Mouse (Mus musculus) frontal cortex, postnatal 36 days (tissue): ENCODE results near the gene Tubd1.
A peak's percentile ranks its signal among the peaks of the same experiment; 100 is the strongest.
"Not testable (repeated sequence)": the region's sequence is repeated elsewhere in the genome, so short reads cannot be mapped to it uniquely, and the experiment has no call there.

Experiments used
- DNase-seq, 2 experiments: peaks; one replicate each; pipeline ENCODE4 v3.0.0; 2022; ENCODE audit warnings: low spot score in 2 of 2

Gene Tubd1

DNA sequence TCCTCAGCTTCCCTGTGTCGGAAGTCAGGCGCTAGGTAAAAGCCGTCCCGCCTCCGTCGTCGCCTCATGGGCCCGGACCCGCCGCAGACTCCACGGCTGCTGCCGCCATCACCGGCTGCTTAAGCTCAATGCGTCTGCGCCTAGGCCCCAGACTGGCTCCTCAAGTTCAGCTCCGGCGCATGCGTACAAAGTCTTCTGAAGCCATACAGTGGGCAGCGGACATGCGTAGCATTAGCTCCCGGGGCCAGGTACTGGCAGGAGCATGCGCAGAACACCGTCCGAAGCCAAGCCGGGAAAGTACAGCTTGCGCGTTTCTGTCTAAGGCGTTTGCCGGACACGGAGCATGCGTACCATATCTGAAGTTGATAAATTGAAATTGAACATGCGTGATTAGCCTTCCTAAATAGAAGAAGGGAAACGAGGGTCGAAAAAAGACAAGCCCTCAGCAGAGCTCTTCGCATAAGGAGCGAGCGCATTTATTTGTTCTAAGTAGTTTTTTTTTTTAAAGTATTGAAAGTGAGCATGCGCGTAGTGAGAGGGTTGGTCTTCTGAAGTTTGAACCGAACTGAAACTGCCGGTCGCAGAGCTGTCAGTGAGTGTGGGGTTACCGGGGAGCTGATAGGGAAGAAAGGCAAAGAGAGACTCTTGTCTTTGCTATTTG is at the start of gene Tubd1, which contains the start of gene Rps6kb1:
Gene Tubd1, plus strand, starts transcription at position 353 of the 661 bp plus-strand sequence.
Gene Rps6kb1, minus strand, starts transcription at position 167 of the 661 bp plus-strand sequence.
- DNase-seq: peak; percentile 99

DNA sequence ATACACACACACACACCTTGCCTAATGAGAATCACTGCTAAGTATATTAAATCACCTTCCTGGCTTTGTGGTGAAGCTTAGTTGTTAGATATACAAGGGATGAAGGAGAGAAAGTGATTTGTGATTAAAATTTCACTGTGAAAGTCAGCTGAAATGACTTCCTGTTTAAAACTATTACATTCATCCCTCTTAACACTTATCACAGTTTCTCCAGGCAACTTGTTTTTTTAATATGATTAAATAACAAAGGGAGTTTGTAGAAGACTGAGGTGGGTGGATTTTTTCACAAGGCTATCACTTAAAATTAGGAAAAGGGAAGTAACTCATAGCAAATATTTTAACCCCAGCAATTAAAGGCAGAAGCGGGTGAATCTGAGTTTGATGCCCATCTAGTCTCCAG is 47.4 kb upstream of the Tubd1 start:
- DNase-seq: no peak

DNA sequence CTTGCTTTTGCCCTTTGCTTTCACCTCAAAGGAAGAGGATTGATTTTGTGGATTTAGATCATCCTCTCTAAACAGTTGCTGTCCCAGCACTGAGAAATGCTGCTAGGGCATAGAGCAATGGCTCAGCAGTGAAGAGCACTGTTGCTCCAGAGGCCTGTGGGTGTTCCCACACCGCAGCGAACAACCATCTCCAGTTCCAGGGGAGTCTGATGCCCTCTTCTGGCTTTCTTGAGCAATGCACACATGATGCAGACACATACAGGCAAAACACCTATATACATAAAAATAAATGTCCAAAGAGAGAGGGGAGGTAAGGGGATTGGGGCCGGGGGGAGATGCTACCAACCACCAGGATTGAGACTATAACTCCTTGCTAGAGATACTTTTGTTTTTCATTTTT is 46.9 kb upstream of the Tubd1 start:
- DNase-seq: no peak

DNA sequence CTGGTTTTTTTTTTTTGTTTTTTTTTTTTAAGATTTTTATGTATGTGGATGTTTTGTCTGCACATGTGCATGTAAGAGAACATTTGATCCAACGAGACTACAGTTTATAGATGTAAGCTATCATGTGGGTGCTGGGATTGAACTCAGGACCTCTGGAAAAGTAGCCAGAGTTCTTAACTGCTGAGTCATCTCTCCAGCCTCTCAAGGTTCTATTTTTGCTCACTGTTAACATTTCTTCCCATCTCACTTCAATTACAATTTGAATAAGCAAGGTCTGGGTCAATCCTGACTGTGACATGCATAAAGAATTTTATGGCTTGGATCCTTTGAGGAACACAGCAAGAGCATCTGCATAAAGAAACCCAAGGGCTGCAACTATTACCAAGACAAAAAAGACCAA is 44.0 kb upstream of the Tubd1 start:
- no peak for DNase-seq

DNA sequence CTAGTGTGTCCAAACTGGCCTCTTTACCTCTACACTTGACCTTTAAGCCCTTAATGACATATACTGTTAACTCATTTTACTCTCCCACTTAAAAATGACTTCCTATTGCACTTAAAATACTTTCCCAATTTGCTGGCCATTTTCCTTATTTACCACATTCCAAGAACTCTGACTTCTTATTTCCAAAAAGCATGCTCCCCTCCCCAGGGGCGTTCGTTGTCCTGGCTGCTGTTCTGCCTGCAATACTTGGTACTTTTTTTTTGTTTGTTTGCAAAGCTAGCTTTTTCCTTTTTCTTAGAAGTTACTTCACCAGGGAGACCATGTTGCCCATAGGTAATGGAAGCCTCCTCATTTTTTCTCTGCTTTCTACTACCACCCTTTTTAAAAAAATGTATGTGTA is 41.7 kb upstream of the Tubd1 start:
- DNase-seq: no peak

DNA sequence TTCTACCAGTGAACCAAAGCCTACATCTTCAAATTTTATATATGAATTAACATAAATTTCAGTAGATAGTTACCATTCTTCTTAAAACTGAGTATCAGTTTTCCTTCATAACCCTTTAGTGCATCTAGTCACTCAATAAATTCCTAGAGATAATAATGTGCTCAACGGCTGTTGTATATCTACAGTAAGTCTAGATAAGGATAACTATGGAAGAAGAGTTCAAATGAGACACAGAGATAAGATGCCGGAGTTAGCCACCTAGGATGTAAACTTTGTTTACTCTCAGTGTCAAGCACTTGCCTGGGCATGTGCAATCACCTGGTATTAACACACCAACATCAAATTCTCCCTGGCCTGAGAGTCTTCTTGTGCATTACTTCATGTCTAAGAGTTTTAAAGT is 37.5 kb upstream of the Tubd1 start:
- no peak for DNase-seq

DNA sequence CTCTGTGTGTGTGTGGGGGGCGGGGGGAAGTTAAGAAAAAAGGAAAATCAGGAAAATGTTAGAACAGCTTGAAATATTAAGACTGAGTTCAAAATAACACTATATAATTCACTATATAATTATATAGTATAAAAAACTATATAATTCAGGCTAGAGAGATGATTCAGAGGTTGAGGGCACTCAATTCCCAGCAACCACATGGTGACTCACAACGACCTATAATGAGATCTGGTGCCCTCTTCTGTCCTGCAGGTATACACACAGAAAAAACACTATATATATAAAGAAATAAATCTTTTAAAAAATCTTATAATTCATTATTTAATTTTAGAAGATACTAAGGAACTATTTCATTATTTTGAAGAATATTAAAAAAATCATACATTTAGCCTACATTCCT is 36.8 kb upstream of the Tubd1 start:
- DNase-seq: no peak

DNA sequence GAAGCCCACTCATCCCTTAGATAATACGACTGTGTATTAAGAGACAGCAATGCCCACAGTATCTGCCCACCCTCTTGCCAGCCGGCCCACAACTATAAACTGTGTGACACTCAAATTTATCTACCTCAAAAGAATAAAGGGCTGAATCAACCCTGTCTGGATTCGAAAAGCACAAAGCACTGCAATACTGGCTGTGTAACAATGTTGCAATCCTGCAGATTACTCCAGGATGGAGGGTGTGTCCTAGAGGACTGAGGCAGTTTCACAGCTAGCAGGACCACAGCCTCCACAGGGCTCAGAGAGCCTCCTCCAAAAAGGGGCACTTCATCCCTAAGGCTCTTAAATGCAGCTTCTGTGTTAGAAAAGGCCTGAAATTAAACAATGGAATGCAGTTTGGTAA is 28.2 kb upstream of the Tubd1 start:
- DNase-seq: no peak

DNA sequence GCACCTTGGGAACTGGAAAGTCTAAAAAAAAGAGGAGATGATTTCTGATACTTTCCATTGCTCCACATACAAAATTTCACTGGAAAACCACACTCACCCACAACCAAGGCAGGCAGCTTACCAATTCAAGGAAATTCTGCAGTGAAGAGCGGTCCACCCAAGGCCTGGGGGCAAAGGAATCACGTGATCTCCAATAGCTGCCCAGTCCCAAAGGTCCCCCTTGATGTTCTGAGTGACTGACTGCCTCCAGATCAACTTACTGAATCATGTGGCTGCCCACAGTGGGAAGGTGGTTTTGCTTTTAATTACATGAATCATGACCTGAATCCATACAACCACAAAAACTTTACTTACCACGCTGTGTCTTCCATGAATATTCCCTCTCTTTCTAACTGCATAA is 27.6 kb upstream of the Tubd1 start:
- no peak for DNase-seq

DNA sequence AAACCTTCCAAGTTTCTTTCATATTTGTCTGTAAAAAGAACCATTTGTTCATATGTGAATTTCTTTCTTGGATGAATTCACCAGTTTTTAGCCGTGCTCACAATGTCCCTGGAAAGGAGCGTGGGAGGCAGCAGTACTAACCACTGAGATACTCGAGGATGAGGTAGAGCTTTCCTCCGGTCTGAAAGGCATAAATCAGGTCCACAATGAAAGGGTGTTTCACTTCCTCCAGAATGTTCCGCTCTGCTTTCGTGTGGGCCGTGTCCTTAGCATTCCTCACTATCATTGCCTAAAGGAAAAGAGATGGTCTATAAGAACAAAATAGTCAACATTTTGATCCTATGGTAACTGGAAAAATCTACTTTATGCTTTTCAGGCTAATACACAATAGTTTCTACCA is 25.0 kb upstream of the Tubd1 start:
- no peak for DNase-seq

DNA sequence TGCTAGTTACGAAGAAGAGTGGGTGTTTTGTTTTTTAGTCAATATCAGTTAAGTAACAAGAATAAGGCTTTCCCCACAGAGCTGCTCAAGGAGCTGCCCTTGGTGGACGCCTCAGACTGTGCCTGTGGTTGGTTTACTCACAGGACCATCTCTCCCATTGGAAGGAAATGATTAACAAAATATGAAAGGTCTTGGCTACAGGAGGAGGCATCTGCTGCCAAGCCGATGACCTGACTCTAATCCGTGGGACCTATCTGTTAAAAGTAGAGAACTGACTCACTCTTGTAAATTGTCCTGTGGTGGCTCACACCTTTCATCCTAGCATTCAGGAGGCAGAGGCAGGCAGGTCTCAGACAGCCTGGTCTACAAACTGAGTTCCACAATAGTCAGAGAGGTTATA is 17.3 kb upstream of the Tubd1 start:
- no peak for DNase-seq

DNA sequence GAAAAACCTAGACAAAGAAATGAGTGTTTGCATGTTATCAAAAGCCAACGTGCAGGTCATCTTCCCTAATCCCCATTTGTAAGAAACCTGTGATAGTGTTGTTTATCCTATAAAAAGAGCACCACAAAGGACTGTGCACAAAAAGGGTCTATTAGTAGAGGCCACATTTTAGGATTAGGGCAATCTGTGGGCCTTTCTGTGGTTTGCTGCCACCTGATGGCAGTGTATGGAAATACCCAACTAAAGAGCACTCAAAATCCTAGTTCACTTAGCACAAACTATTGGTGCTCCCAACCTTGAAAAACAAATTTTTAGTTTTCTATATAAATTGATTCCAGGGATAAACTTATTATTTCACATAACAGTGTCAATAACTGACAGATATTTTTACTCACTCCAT is 12.0 kb upstream of the Tubd1 start:
- DNase-seq: no peak

DNA sequence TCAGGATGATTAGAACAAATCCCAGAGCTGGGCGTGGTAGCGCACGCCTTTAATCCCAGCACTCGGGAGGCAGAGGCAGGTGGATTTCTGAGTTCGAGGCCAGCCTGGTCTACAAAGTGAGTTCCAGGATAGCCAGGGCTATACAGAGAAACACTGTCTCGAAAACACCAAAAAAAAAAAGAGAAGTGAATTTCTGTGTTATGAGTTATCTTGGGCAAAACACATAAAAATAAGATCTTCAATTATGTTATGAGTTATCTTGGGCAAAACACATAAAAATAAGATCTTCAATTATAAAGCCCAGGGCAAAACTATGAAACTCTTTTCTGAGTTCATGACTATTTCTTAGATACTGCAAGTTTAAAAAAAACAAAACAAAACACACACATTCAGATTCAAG is 11.5 kb upstream of the Tubd1 start:
- not testable (repeated sequence) for DNase-seq

DNA sequence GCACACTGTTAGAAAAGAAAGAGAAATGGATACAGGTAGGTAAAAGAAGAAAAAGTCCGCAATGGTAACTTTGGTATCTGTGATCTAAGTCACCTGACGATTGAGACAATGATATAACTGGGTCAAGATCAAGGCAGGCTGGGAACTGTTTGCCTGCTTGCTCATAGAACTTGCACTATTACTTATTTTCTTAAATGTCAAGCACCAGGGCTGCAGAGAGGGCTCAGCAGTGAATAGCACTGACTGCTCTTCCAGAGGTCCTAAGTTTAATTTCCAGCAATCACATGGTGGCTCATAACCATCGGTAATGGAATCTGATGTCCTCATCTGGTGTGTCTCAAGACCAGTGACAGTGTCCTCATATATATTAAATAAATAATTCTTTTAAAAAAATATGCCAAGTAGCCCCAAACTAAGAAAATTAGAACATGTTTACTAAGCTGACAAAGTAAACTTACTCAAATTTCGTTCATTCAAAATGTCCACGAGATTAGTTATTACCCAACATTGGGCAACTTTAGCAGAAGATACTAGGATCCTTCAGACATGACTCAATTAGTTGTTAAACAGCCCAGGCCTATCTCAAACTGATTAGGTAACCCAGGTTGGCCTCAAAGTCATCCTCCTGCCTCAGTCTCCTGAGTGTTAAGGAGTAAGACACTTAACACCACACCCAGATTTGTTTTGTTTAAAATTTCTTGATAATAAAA is 10.4 kb upstream of the Tubd1 start:
- DNase-seq: no peak

DNA sequence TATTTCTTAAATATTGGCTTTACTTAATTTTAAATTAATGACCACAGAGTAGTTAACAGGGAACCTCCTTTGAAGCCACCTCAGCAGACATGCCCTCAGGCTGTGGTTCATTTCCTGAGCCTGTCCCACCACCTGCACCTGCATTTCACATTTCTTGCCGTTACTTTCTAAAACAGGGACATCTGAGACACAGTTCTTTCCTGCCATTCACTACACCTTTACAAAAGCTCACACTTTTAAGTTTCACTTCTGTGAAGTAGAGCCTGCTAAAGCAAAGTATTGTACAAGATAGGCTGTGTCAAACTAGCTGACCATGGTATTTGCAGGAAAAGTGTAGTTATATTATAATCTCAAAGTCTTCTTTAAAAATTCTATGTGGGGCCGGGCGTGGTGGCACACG is 6.0 kb upstream of the Tubd1 start:
- no peak for DNase-seq

DNA sequence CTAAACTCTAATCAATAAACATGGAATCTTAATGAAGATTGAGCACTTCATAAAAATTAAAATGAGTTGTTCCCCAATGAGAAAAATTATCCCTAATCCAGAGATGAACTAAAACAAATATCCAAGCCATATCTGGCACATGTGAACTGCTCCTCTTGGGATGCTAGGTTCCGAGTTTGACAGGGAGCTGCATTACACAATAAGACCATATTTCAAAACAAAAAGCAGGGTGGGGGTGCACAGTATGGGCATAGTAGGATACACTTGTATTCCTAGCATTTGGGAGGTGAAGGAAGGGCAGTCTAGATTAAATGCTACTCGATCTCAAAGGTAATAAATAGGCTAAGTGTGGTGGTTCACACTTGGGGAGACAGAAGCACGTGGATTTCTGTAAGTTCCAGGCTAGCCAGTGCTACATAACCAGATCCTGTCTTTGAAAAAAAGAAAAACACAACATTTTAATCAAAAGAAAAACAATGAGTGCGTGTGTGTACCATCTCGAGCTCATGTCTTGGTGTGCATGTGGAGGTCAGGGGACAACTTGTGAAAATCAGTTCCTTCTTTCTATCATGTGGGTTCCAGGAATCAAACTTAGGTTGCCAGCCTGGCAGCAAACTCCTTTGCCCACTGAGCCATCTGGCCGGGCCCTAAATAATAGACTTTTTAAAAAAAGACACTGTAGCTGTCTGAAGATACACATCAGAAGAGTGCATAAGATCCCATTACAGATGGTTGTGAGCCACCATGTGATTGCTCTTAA is 4.9 kb upstream of the Tubd1 start:
- DNase-seq: no peak

DNA sequence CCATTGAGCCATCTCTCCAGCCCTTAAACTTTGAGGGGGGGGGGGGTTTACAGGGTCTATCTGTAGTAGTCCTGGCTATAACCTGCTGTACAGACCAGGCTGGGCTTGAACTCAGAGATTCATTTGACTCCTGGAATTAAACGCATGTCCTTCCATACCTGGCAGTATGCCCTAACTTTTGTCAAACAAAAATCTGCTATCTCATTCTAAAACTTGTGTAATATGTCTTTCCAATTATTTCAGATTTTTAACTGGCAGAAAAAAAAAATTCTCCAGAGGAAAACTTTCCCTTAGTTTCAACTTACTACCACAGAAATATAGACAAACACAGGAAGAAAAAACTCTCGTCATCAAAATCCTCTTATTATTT is 4.3 kb upstream of the Tubd1 start:
- no peak for DNase-seq

DNA sequence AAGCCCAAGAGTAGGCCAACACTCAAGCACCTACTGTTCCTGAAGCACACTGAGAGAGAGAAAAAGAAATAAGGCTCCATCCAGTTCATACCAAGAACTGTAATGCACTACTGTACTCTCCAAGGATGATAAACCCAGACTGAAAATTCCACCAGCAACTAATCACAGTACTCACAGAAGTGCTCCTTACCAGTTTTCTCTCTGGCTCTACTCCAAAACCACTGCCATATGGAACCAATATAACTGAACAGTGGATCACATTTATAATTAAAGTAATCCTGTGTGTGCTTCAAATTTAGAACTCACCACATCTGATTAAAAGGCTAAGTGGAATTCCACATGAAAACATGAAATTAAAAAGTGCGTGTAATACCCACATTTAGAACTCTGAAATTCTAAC is 1.9 kb upstream of the Tubd1 start:
- no peak for DNase-seq

DNA sequence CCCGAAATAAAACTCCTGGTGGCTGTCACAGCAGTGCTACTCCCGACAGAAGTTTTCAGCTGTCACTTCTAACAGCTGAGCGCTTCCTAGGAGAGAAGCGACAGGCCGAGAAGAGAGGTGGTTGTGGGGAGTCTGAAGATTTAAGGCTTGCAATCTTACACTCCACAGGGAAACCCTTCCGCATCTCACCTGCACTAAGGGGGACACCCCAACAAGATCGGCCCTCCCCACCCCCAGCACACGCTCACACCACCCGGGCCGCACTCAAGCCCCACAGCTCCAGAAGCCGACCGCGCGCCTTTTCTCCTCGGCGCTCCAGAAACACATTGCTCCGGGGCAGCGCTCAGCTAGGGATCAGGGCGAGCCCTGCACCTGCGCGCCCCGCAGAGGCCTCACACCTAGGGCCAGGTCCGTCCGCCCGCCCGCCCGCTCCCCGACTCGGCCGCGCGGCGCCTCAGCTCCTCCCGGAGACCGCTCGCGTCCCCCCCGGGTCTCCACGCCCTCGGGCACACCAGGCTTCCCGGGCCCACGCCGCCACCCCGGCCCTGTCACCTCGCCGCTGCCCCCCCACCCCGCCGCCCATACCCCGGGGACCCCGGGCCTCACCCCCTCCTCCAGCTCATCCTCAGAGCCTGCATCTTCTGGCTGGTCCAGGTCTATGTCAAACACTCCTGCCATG is 692 bp upstream of the Tubd1 start:
- DNase-seq: peak; percentile 9 to 15

DNA sequence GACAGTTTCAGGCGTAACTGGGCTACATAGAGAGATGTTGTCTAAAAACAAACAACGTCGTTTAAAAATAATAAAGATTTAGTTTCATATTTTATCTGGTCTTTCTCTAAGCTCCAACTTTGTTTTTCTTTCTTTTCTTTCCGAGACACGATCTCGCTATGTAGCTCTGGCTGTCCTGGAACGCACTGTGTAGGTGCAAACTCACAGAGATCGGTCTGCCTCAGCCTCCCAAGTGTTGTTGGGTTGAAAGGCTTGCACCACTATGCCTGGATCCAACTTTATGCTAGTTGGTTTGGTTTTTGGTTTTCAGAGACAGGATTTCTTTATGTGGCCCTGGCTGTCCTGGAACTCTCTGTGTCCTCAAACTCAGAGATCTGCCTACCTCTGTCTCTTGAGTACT is 765 bp downstream of the Tubd1 start:
- DNase-seq: no peak

DNA sequence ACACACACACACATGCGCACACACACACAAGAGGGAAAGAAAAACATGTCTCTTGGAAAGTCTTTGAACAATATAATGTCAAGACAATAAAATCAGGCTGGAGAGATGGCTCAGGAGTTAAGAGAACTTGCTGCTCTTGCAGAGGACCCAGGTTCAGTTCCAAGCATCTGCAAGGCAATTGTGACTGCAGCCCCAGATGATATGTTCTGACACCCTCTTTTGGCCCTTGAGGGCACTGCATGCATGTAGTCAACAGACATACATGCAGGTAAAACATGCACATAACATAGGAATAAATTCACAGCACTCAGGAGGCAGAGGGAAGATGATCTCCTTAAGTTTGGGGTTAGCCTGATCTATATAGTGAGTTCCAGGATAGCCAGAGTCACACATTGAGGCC is 2.6 kb downstream of the Tubd1 start:
- DNase-seq: no peak

DNA sequence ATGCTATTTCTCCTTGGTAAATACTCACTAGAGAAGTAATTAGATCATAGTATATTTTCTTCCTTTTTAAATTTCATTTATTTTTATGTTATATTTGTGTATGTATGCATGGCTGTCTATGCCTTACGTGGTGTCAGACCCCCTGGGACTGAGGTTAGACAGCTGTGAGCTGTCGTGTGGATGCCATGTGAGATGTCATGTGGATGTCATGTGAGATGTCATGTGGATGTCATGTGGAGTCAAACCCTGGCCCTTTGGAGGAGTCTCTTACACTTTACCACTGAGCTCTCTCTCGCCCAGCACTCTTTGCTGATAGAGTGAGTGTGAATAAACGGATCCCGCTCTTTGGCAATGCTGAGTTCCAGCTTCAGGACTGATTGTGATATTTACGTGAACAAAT is 8.7 kb downstream of the Tubd1 start:
- DNase-seq: no peak
